Mouse (Mus musculus) heart, postnatal 0 days (tissue): ENCODE measurements around the gene Mrpl19.

Experiments used
- CTCF ChIP-seq: IDR thresholded peaks from 2 replicates; pipeline ENCODE4 v1.5.1; 2016; ENCODE audit warnings: antibody characterized with exemption, control low read depth, low read depth
- EP300 ChIP-seq: IDR thresholded peaks from 2 replicates; pipeline ENCODE4 v1.6.1; 2016; ENCODE audit warnings: antibody characterized with exemption, low read depth

DNA sequence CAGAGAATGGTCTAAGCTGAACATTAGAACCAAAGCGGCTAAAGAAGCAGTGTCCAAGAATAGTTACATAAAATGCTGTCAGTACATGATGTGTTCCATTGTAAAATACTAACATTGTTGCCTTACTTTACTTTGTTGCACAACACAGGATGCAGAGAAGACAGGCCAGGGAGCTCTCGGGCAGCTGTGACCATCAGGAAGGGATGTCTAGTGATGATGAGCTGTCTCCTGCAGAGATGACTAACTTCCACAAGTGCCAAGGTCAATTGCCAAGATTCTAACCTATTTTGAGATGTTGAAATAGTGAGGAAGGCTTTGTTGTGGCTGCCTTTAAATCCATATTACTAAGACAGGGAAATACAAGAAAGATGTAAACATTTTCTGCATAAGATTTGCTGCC, 22.5 kb downstream of the Mrpl19 start:
- TF ChIP-seq CTCF (no peak), EP300 (no peak)
